Mouse (Mus musculus) lung, embryonic 14.5 days (tissue): ENCODE data around the gene Sec16a. TPM values are rescaled to one million over a fixed set of nuclear protein-coding genes. Genes with fewer than 3 reads are reported as not detected.
A peak's percentile ranks its signal among the peaks of the same experiment; 100 is the strongest.

ENCODE experiments used
- ATAC-seq: fragments of 200-750 bp; cut with Nextera tagmentation; 2 replicates; pipeline ENCODE4 v1.8.0; 2017; ENCODE audit warnings: mild to moderate bottlenecking, moderate TSS enrichment, moderate library complexity; ENCODE audit not compliant: insufficient read depth
- DNase-seq: peaks from one replicate; pipeline ENCODE4 v3.0.0-alpha.2; 2015
- H3K27ac ChIP-seq: fragments of 300-500 bp; sonication (generic); 2 replicates; pipeline ENCODE4 v1.5.1; 2014; ENCODE audit warnings: low read depth, mild to moderate bottlenecking, moderate library complexity
- H3K27me3 ChIP-seq: fragments of 300-500 bp; sonication (generic); 2 replicates; pipeline ENCODE4 v1.6.1; 2014; ENCODE audit warnings: low read length, control low read depth; ENCODE audit not compliant: insufficient read depth
- H3K36me3 ChIP-seq: fragments of 300-500 bp; sonication (generic); 2 replicates; pipeline ENCODE4 v1.6.1; 2014; ENCODE audit warnings: control low read depth; ENCODE audit not compliant: insufficient read depth
- H3K4me1 ChIP-seq: fragments of 300-500 bp; sonication (generic); 2 replicates; pipeline ENCODE4 v1.6.1; 2014; ENCODE audit warnings: antibody characterized with exemption, control low read depth; ENCODE audit not compliant: insufficient read depth
- H3K4me2 ChIP-seq: fragments of 300-500 bp; sonication (generic); 2 replicates; pipeline ENCODE4 v1.6.1; 2014; ENCODE audit warnings: mild to moderate bottlenecking
- H3K4me3 ChIP-seq: fragments of 300-500 bp; sonication (generic); 2 replicates; pipeline ENCODE4 v1.5.1; 2014; ENCODE audit warnings: low read depth, low read length
- H3K9ac ChIP-seq: fragments of 300-500 bp; sonication (generic); 2 replicates; pipeline ENCODE4 v1.6.1; 2014
- H3K9me3 ChIP-seq: fragments of 300-500 bp; sonication (generic); 2 replicates; pipeline ENCODE4 v1.6.1; 2016; ENCODE audit warnings: low read depth, low read length, control low read depth
- CTCF ChIP-seq: IDR thresholded peaks from 2 replicates; pipeline ENCODE4 v1.5.1; 2016; ENCODE audit warnings: antibody characterized with exemption, low read depth
- WGBS: fragments of 180-500 bp; shearing (Covaris S2); extraction: QIAGEN DNeasy Blood & Tissue Kit; methylation state at CpG from one replicate; pipeline ENCODE4 v1.1.7; 2014; 5-methylcytosine and 5-hydroxymethylcytosine counted together
- polyA plus RNA-seq: library from polyadenylated mRNA; unstranded; fragments of >200 nt; fragmentation: Nextera tagmentation; extraction: Ambion mirVana; gene quantifications from 2 replicates; pipeline ENCODE4 v1.2.1, GENCODE M21; 2014

Gene Sec16a
- polyA plus RNA-seq, 1 experiment from 2014 or later = 36.0 TPM

DNA sequence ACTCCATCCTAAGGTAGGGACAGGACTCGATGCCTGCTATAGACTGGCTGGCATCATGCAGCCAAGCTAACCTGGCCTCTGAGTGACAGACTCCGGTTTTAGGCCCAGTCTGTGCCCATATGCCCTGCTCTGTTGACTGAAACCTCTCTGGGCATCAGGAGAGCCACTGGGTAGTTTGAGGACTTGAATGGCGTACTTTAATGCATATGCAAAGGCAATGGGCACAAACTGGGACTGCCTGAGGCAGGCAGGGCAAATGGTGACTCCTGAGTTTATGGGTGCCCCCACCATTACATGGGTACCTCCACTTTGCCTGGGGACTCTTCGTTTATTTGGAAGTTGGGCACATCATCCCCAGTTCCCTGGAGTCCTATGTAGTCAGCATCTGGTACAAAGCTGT, 1.7 kb upstream of the Sec16a start:
- Histone ChIP-seq H3K9ac (peak overlapping the region; percentile 71), H3K27me3 (no peaks in the 10 kb centered on the region), H3K36me3 (peaks cover 4% of the 10 kb centered on the region), H3K4me2 (peak overlapping the region; percentile 88), H3K27ac (peak overlapping the region; percentile 42; the same call in 1 of the 2 replicates), H3K9me3 (no peaks in the 10 kb centered on the region), H3K4me1 (peaks cover 14% of the 10 kb centered on the region), H3K4me3 (peak overlapping the region; percentile 94)
- no peak for DNase-seq
- WGBS = 67% methylated on average over 4 of the region's 4 CpGs
- no peak for TF ChIP-seq CTCF
- ATAC-seq = no peak

DNA sequence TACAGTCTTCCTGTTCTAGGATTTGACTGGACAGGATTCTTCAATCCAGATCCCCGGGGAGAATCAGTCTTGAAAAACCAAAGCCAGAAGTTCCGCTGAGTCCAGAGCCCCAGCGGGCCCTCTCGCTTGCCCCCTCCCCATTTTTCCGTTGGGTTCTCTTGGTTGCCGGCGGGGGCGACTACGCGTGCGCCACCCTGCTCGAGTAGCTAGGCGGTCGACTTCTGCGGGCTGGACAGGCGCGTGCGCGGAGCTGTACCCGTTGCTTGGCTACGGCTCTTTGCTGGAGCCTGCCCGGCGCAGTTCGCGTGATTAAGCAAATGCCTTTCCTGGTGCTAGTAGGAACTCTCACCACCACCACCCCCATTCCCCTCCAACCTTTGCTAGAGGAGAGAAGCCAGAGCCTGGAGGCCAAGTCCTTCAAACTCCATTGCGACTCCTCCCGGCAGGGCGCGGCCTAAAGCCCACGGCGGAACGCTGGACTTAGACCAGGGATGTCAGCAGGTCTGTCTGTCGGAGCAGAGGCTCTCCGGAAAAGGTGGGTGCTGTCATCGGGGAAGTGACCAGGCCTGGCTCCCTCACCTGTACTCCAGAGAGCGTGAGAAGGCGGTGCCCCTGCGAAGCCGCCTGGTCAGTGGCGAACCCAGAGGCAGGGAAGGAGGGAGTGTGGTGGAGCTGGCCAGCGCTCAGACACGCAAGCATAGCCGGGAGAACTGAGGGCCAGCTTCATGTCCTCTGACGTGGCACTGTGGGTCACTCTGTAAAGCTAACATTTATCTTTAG, 840 bp upstream of the Sec16a start:
- Histone ChIP-seq H3K9ac (peak overlapping the region; percentile 71), H3K27ac (peak overlapping the region; percentile 76), H3K27me3 (no peaks in the 10 kb centered on the region), H3K36me3 (peaks cover 12% of the 10 kb centered on the region), H3K9me3 (no peaks in the 10 kb centered on the region), H3K4me2 (peak overlapping the region; percentile 88), H3K4me3 (peak overlapping the region; percentile 94), H3K4me1 (peaks cover 14% of the 10 kb centered on the region)
- DNase-seq (peak; percentile 95), ATAC-seq (peak; percentile 92)
- WGBS = under 1% methylated on average over 44 of the region's 44 CpGs
- no peak; the same call in 1 of the 2 replicates for TF ChIP-seq CTCF

DNA sequence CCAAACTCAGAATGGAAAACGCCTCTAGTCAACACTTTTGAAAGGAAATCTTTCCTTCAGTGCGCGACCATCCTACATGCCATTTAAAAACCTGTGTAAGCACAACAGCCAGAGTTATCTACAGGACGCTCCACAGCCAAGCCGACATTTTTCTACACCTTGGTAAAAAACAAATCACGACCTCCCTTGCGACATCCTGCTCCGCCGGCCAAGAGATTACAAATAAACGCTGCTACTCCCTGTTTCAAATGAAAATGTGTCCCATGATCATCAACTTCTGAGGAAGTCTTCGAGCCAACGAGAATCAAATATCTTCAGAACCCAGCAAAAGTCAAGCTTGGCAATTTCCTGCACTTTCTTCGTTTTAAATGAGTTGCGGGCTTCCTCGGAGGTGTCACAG, 648 bp downstream of the Sec16a start:
- H3K4me1 ChIP-seq = peaks cover 14% of the 10 kb centered on the region
- WGBS = 1% methylated on average over 15 of the region's 15 CpGs
- peak overlapping the region; percentile 90 for H3K27ac ChIP-seq
- peaks cover 27% of the 10 kb centered on the region for H3K36me3 ChIP-seq
- TF ChIP-seq CTCF = no peak
- peak overlapping the region; percentile 82 for H3K9ac ChIP-seq
- no peaks in the 10 kb centered on the region for H3K9me3 ChIP-seq
- peak overlapping the region; percentile 94 for H3K4me3 ChIP-seq
- H3K27me3 ChIP-seq = no peaks in the 10 kb centered on the region
- ATAC-seq = no peak
- DNase-seq = peak; percentile 16
- peak overlapping the region; percentile 93 for H3K4me2 ChIP-seq

DNA sequence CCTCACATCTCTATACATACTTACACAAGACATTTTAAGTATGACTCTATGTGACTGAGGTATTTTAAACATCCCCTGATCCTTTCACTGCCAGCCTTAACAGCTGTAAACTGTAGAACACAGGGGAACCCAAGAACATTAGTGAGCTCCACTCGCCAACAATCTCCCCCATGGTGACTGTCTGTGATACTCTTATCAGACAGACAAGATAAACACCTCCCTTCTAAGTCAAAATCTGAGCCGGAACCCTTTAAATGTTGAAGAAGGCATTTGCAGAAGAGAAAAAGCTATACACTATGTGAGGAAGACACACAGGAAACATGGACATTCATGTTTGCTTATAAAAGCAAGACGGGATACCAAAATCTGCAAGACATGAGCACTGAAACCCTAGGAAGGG, 1.1 kb downstream of the Sec16a start:
- TF ChIP-seq CTCF = no peak
- H3K27ac ChIP-seq = no peak overlapping the region
- WGBS = 7% methylated on average over 3 of the region's 3 CpGs
- peak overlapping the region; percentile 93 for H3K4me2 ChIP-seq
- peak overlapping the region; percentile 94 for H3K4me3 ChIP-seq
- no peaks in the 10 kb centered on the region for H3K9me3 ChIP-seq
- peaks cover 14% of the 10 kb centered on the region for H3K4me1 ChIP-seq
- no peaks in the 10 kb centered on the region for H3K27me3 ChIP-seq
- peak overlapping the region; percentile 82 for H3K9ac ChIP-seq
- DNase-seq (no peak), ATAC-seq (no peak)
- H3K36me3 ChIP-seq = peaks cover 32% of the 10 kb centered on the region

DNA sequence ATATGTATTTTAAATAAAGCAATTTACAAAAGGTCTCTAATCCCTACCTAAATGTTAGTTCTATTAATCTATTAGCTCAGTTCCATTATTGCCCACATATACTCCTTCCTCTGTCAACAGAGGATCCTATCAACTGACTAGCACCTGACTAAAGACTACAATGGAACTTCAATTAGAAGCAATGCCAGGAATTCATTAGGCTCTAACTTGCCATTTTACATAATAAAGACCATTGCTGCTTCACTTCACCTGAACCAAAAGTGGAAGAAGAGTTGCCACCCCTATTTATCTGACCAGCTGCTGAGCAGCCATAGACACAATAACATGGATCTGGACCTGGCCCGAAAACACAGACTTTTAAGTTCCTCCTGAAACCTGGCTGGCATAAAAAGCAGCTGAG, 2.2 kb downstream of the Sec16a start:
- no peaks in the 10 kb centered on the region for H3K9me3 ChIP-seq
- ATAC-seq = no peak
- 90% methylated on average over 1 of the region's 1 CpGs for WGBS
- H3K9ac ChIP-seq = no peak overlapping the region; the same call in 1 of the 2 replicates
- no peaks in the 10 kb centered on the region for H3K27me3 ChIP-seq
- no peak overlapping the region for H3K4me3 ChIP-seq
- peaks cover 14% of the 10 kb centered on the region for H3K4me1 ChIP-seq
- no peak overlapping the region for H3K27ac ChIP-seq
- no peak for TF ChIP-seq CTCF
- DNase-seq = no peak
- H3K4me2 ChIP-seq = peak overlapping the region; percentile 93; the same call in 1 of the 2 replicates
- H3K36me3 ChIP-seq = peaks cover 42% of the 10 kb centered on the region

DNA sequence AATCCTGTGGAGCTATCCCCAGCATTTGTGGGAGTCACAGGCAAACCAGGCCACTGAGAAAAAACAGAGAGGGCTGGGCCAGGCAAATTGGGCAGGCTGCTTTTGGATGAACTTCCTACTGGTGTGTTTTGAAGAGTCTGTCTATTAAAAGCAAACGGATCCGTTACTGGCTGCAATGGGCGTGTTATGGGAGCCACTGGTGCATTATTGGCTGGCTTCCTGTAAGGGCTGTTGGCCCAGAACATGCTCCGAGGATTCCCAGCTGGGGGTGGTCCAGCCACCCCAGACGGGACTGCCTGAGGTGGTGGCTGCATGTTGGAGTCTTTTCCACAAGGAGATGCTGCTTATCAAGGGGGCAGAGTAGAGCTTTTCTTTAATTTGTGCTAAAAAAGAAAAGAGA, 3.3 kb downstream of the Sec16a start:
- H3K27me3 ChIP-seq = no peaks in the 10 kb centered on the region
- ATAC-seq (no peak), DNase-seq (no peak)
- H3K4me2 ChIP-seq = no peak overlapping the region
- H3K4me1 ChIP-seq = peaks cover 11% of the 10 kb centered on the region
- no peak overlapping the region for H3K9ac ChIP-seq
- TF ChIP-seq CTCF = no peak
- no peak overlapping the region for H3K4me3 ChIP-seq
- H3K36me3 ChIP-seq = peaks cover 46% of the 10 kb centered on the region
- no peak overlapping the region for H3K27ac ChIP-seq
- H3K9me3 ChIP-seq = no peaks in the 10 kb centered on the region
- WGBS = 66% methylated on average over 5 of the region's 5 CpGs

DNA sequence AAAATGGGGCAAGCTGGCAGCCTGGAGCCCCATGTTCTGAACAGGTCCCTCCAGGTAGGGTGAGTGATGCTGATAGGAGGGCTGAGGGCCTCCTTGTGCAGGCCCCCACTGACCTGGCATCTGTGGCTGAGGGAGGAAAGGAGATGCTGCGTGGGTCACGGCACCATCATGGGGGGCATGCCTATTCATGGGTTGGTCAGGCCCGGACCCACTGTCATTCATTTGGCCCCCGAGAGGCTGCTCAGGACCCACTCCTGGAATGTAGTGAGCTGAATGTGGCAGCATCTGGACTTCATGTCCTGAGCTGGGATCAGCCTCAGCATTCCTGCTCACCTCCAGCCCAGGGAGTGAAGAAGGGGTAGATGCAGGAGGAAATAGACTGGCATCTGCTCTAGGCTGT, 3.8 kb downstream of the Sec16a start:
- DNase-seq (no peak), ATAC-seq (no peak)
- Histone ChIP-seq H3K27me3 (no peaks in the 10 kb centered on the region), H3K9ac (no peak overlapping the region), H3K4me3 (no peak overlapping the region), H3K4me1 (peaks cover 8% of the 10 kb centered on the region; the same call in 1 of the 2 replicates), H3K9me3 (no peaks in the 10 kb centered on the region), H3K4me2 (no peak overlapping the region), H3K27ac (no peak overlapping the region), H3K36me3 (peaks cover 46% of the 10 kb centered on the region)
- no peak for TF ChIP-seq CTCF
- 93% methylated on average over 4 of the region's 4 CpGs for WGBS
